In genomic region chr7:111004136-111004840, GRCm38 (mm10) we compare ENCODE assay signal across 13 mouse cellular contexts. TPM values are rescaled to one million over a fixed set of nuclear protein-coding genes. Genes with fewer than 3 reads are reported as not detected.
DNase-seq lines count a peak whose midpoint lies in the region; ATAC-seq and TF ChIP-seq lines count a peak whose summit lies in the region.
"Had no signal": no experiment of that assay in that cellular context is flagged by ENCODE, and none has a peak within 500 bp of the region (broad histone marks: within the 10 kb centered on the region; RNA-seq: fewer than 3 reads in every experiment).

No protein-coding gene starts in this region.

- H3K4me1 ChIP-seq in intestine, embryonic 15.5 days (replicated peaks) = 0 out of 2 replicates have a peak, but pooled peaks cover 3% of the 10 kb centered on the region
- H3K4me1 ChIP-seq in intestine, postnatal 0 days (replicated peaks; ENCODE audit: control insufficient read depth, insufficient read depth, low read length) = no peaks in the 10 kb centered on the region; the same call in 1 of the 2 replicates
- H3K4me1 ChIP-seq in erythroblast, embryonic 14.5 days (ENCODE audit: control insufficient read depth) = peaks cover 64% of the 10 kb centered on the region
- peaks cover 31% of the 10 kb centered on the region for H3K4me1 ChIP-seq in liver, embryonic 16.5 days (ENCODE audit: control insufficient read depth, low read depth, low read length)
- no peaks in the 10 kb centered on the region for H3K4me1 ChIP-seq in embryonic facial prominence, embryonic 10.5 days

- intact Hi-C loops in left cerebral cortex, postnatal 10 days (cut with DNase I) = no loop called here

- H3K27me3 ChIP-seq in intestine, embryonic 15.5 days (replicated peaks) = no peaks in the 10 kb centered on the region
- H3K27me3 ChIP-seq in intestine, postnatal 0 days (replicated peaks; ENCODE audit: control insufficient read depth, insufficient read depth, low read length) = no peaks in the 10 kb centered on the region
- H3K27me3 ChIP-seq in erythroblast, embryonic 14.5 days (ENCODE audit: control insufficient read depth) = no peaks in the 10 kb centered on the region
- no peaks in the 10 kb centered on the region for H3K27me3 ChIP-seq in liver, embryonic 16.5 days (ENCODE audit: control insufficient read depth, insufficient read depth, low read depth, low read length)
- no peaks in the 10 kb centered on the region for H3K27me3 ChIP-seq in embryonic facial prominence, embryonic 10.5 days (replicated peaks; ENCODE audit: low read depth, poor library complexity, severe bottlenecking)

- no peak overlapping the region for H3K27ac ChIP-seq in intestine, embryonic 15.5 days
- no peak overlapping the region for H3K27ac ChIP-seq in intestine, postnatal 0 days (ENCODE audit: low read depth, low read length)
- H3K27ac ChIP-seq in liver, embryonic 16.5 days (ENCODE audit: low read length) = peak overlapping the region; percentile 90
- H3K27ac ChIP-seq in embryonic facial prominence, embryonic 10.5 days (replicated peaks) = no peak overlapping the region

- TF ChIP-seq CTCF in intestine, postnatal 0 days (IDR thresholded peaks at IDR 0.05; ENCODE audit: low read depth) = no peak

- 92% methylated on average over 3 of the region's 3 CpGs for WGBS in intestine, embryonic 15.5 days
- 92% methylated on average over 3 of the region's 3 CpGs for WGBS in intestine, postnatal 0 days
- WGBS in liver, embryonic 16.5 days (ENCODE audit: insufficient replicate concordance) = 40% methylated on average over 3 of the region's 3 CpGs
- WGBS in embryonic facial prominence, embryonic 10.5 days = 88% methylated on average over 3 of the region's 3 CpGs

- no peak overlapping the region for H3K4me3 ChIP-seq in intestine, embryonic 15.5 days (replicated peaks)
- H3K4me3 ChIP-seq in intestine, postnatal 0 days (ENCODE audit: low read depth, low read length) = no peak overlapping the region
- H3K4me3 ChIP-seq in erythroblast, embryonic 14.5 days (replicated peaks) = peak overlapping the region; percentile 44
- peak overlapping the region; percentile 6; the same call in 1 of the 2 replicates for H3K4me3 ChIP-seq in liver, embryonic 16.5 days (ENCODE audit: low read depth, low read length)
- H3K4me3 ChIP-seq in embryonic facial prominence, embryonic 10.5 days = no peak overlapping the region

- H3K9me3 ChIP-seq in intestine, embryonic 15.5 days = no peaks in the 10 kb centered on the region
- no peaks in the 10 kb centered on the region for H3K9me3 ChIP-seq in intestine, postnatal 0 days (ENCODE audit: control insufficient read depth)
- H3K9me3 ChIP-seq in erythroblast, embryonic 14.5 days (ENCODE audit: control insufficient read depth, low read length) = no peaks in the 10 kb centered on the region
- H3K9me3 ChIP-seq in liver, embryonic 16.5 days (replicated peaks; ENCODE audit: control insufficient read depth, low read length) = no peaks in the 10 kb centered on the region
- no peaks in the 10 kb centered on the region for H3K9me3 ChIP-seq in embryonic facial prominence, embryonic 10.5 days

- no peak overlapping the region for H3K9ac ChIP-seq in intestine, embryonic 15.5 days
- no peak overlapping the region for H3K9ac ChIP-seq in intestine, postnatal 0 days (ENCODE audit: low read depth, low read length)
- peak overlapping the region; percentile 28; the same call in 1 of the 2 replicates for H3K9ac ChIP-seq in liver, embryonic 16.5 days (ENCODE audit: low read depth, low read length)

- peak; percentile 45; the same call in 1 of the 2 replicates for ATAC-seq in intestine, embryonic 15.5 days
- ATAC-seq in intestine, postnatal 0 days = no peak
- ATAC-seq in liver, embryonic 16.5 days (ENCODE audit: low read depth) = peak; percentile 97

- H3K4me2 ChIP-seq in intestine, embryonic 15.5 days (replicated peaks) = no peak overlapping the region
- no peak overlapping the region for H3K4me2 ChIP-seq in intestine, postnatal 0 days (replicated peaks; ENCODE audit: low read depth)
- peak overlapping the region; percentile 55 for H3K4me2 ChIP-seq in liver, embryonic 16.5 days (ENCODE audit: low read depth, low read length)

- peak; percentile 34 for DNase-seq in yolk sac, embryonic 10.5 days (ENCODE audit: low spot score)
- no peak for DNase-seq in urinary bladder, postnatal 4 days (ENCODE audit: low spot score in 2 of 2)
- DNase-seq in embryonic facial prominence, embryonic 10.5 days (ENCODE audit: low spot score) = no peak
- no peak for DNase-seq in left cerebral cortex, postnatal 10 days (ENCODE audit: extremely low spot score in 1 of 2, low spot score in 2 of 2)
- DNase-seq: adrenal gland, postnatal 36 days; cerebellum, adult 11-12 months; gastrocnemius, postnatal 36 days; lung, postnatal 14 days; midbrain, embryonic 14.5 days had no signal

- H3K36me3 ChIP-seq in intestine, embryonic 15.5 days = no peaks in the 10 kb centered on the region
- H3K36me3 ChIP-seq in intestine, postnatal 0 days (ENCODE audit: control insufficient read depth, insufficient read depth) = no peaks in the 10 kb centered on the region
- peaks cover 4% of the 10 kb centered on the region; the same call in 1 of the 2 replicates for H3K36me3 ChIP-seq in erythroblast, embryonic 14.5 days (ENCODE audit: control insufficient read depth)
- H3K36me3 ChIP-seq in liver, embryonic 16.5 days (ENCODE audit: control insufficient read depth, insufficient read depth) = no peaks in the 10 kb centered on the region
- H3K36me3 ChIP-seq in embryonic facial prominence, embryonic 10.5 days (replicated peaks) = no peaks in the 10 kb centered on the region

RNA-seq across cellular contexts. Expression of gene Mrvi1, which starts 22.0 kb away (rescaled TPM):
- 15.0 and 16.9 TPM in 2 replicates for polyA plus RNA-seq in intestine, embryonic 15.5 days (2015; fragmentation: Nextera tagmentation; extraction: Ambion mirVana)
- 6.7 and 9.6 TPM in 2 replicates for polyA plus RNA-seq in intestine, postnatal 0 days (2015; fragmentation: Nextera tagmentation; extraction: Ambion mirVana)
- 0.02 and 0.12 TPM in 2 replicates for polyA plus RNA-seq in erythroblast, embryonic 14.5 days (2012)
- 4.3 and 4.4 TPM in 2 replicates for polyA plus RNA-seq in liver, embryonic 16.5 days (2015; fragmentation: Nextera tagmentation; extraction: Ambion mirVana)
- polyA plus RNA-seq in embryonic facial prominence, embryonic 10.5 days (2016; fragmentation: Nextera tagmentation; extraction: Ambion mirVana) = 0.87 and 1.5 TPM in 2 replicates
- total RNA-seq in left cerebral cortex, postnatal 10 days (2021) = 1 to 10 TPM; 1.4 to 1.5 TPM

RNA-seq across cellular contexts. Expression of gene Ctr9, which starts 24.5 kb away (rescaled TPM):
- polyA plus RNA-seq in intestine, embryonic 15.5 days (2015; fragmentation: Nextera tagmentation; extraction: Ambion mirVana) = 51.3 and 54.6 TPM in 2 replicates
- 23.2 and 30.8 TPM in 2 replicates for polyA plus RNA-seq in intestine, postnatal 0 days (2015; fragmentation: Nextera tagmentation; extraction: Ambion mirVana)
- polyA plus RNA-seq in erythroblast, embryonic 14.5 days (2012) = 0.73 and 0.95 TPM in 2 replicates
- 22.9 and 24.7 TPM in 2 replicates for polyA plus RNA-seq in liver, embryonic 16.5 days (2015; fragmentation: Nextera tagmentation; extraction: Ambion mirVana)
- 86.4 and 87.5 TPM in 2 replicates for polyA plus RNA-seq in embryonic facial prominence, embryonic 10.5 days (2016; fragmentation: Nextera tagmentation; extraction: Ambion mirVana)
- 10 to 100 TPM; 48.2 to 58.8 TPM for total RNA-seq in left cerebral cortex, postnatal 10 days (2021)

Comparison
In these comparisons a context has a peak if more than half of its experiments do, and no peak if none do; other contexts are left out.
1. H3K4me3 ChIP-seq: peak in erythroblast, embryonic 14.5 days (single experiment) and liver, embryonic 16.5 days (single experiment); none in intestine, embryonic 15.5 days (single experiment), intestine, postnatal 0 days (single experiment) and embryonic facial prominence, embryonic 10.5 days (single experiment).
2. RNA of gene Ctr9, which starts 24.5 kb away (polyA plus RNA-seq): 86.4 to 87.5 TPM in embryonic facial prominence, embryonic 10.5 days, 51.3 to 54.6 TPM in intestine, embryonic 15.5 days, 23.2 to 30.8 TPM in intestine, postnatal 0 days and 22.9 to 24.7 TPM in liver, embryonic 16.5 days; 0.73 to 0.95 TPM in erythroblast, embryonic 14.5 days; every median in the first group is over 10 times any median in the second.